Mouse (Mus musculus) spleen, adult 2 months (tissue): ENCODE measurements around the gene Cdc42bpa. TPM values are rescaled to one million over a fixed set of nuclear protein-coding genes. Genes with fewer than 3 reads are reported as not detected.
"Not testable (repeated sequence)": the region's sequence is repeated elsewhere in the genome, so short reads cannot be mapped to it uniquely, and the experiment has no call there.

Experiments
- DNase-seq, 2 experiments: peaks; one replicate each; pipeline versions ENCODE4 v3.0.0 to v3.0.0-alpha.2; 2012 to 2021; ENCODE audit warnings: low spot score in 2 of 2, low read depth in 1 of 2
- H3K27ac ChIP-seq: fragments of 200-500 bp; 2 replicates; pipeline ENCODE4 v1.5.1; 2012; ENCODE audit warnings: low read length, inconsistent platforms; ENCODE audit not compliant: insufficient read depth
- H3K27me3 ChIP-seq: fragments of 200-500 bp; 2 replicates; pipeline ENCODE4 v1.6.1; 2012; ENCODE audit warnings: mild to moderate bottlenecking, moderate library complexity, low read length, inconsistent platforms; ENCODE audit not compliant: control insufficient read depth, insufficient read depth
- H3K36me3 ChIP-seq: fragments of 200-500 bp; 2 replicates; pipeline ENCODE4 v1.6.1; 2012; ENCODE audit warnings: mild to moderate bottlenecking, low read length, inconsistent platforms; ENCODE audit not compliant: control insufficient read depth, insufficient read depth
- H3K4me1 ChIP-seq: fragments of 200-500 bp; 2 replicates; pipeline ENCODE4 v1.6.1; 2011; ENCODE audit warnings: inconsistent platforms; ENCODE audit not compliant: control insufficient read depth, insufficient read depth, insufficient read length
- H3K4me3 ChIP-seq: fragments of 200-500 bp; 2 replicates; pipeline ENCODE4 v1.5.1; 2011; ENCODE audit warnings: mild to moderate bottlenecking, inconsistent platforms; ENCODE audit not compliant: insufficient read depth, insufficient read length; ENCODE audit errors: extremely low read depth
- CTCF ChIP-seq: fragments of 200-500 bp; IDR thresholded peaks from 2 replicates; pipeline ENCODE4 v1.5.1; 2011; ENCODE audit warnings: mild to moderate bottlenecking, inconsistent platforms; ENCODE audit not compliant: insufficient read depth, insufficient read length, insufficient replicate concordance; ENCODE audit errors: extremely low read depth
- POLR2A ChIP-seq: fragments of 200-500 bp; IDR thresholded peaks from 2 replicates; pipeline ENCODE4 v1.6.1; 2011; ENCODE audit warnings: low read depth, low read length, inconsistent platforms
- WGBS: fragments of 180-500 bp; shearing (Covaris S2); methylation state at CpG from one replicate; pipeline ENCODE4 v1.1.7; 2018; 5-methylcytosine and 5-hydroxymethylcytosine counted together
- polyA plus RNA-seq: library from polyadenylated mRNA; depleted of rRNA; stranded (reverse); fragments of >200 nt; gene quantifications from 2 replicates; pipeline ENCODE4 v1.2.3, GENCODE M21; 2012

Cdc42bpa gene
- polyA plus RNA-seq, 1 experiment, result 2.8 TPM

GRCm38 (mm10) chr1:180008057-180008456, 47.8 kb downstream of the Cdc42bpa start:
- H3K4me3 ChIP-seq, result no peak overlapping the region
- no peaks in the 10 kb centered on the region for H3K4me1 ChIP-seq
- no peak for TF ChIP-seq CTCF
- no peak for TF ChIP-seq POLR2A
- no peak for DNase-seq
- H3K36me3 ChIP-seq, result no peaks in the 10 kb centered on the region
- no peaks in the 10 kb centered on the region for H3K27me3 ChIP-seq
- no peak overlapping the region for H3K27ac ChIP-seq

- WGBS, result 95% methylated on average over 4 of the region's 4 CpGs
- no peak overlapping the region for H3K4me3 ChIP-seq
These were observed 53.2 kb downstream of the Cdc42bpa start for GRCm38 (mm10) chr1:180013479-180013878.

GRCm38 (mm10) chr1:180018218-180018617, 57.9 kb downstream of the Cdc42bpa start:
- Histone ChIP-seq H3K36me3 (no peaks in the 10 kb centered on the region), H3K27me3 (no peaks in the 10 kb centered on the region), H3K4me3 (no peak overlapping the region), H3K27ac (no peak overlapping the region), H3K4me1 (no peaks in the 10 kb centered on the region)
- 94% methylated on average over 2 of the region's 2 CpGs for WGBS
- no peak for DNase-seq
- TF ChIP-seq POLR2A (no peak), CTCF (no peak)

More at GRCm38 (mm10) chr1:180013479-180013878, 53.2 kb downstream of the Cdc42bpa start:
- H3K36me3 ChIP-seq, result no peaks in the 10 kb centered on the region
- TF ChIP-seq POLR2A (no peak), CTCF (no peak)
- H3K27ac ChIP-seq, result no peak overlapping the region
- H3K27me3 ChIP-seq, result no peaks in the 10 kb centered on the region
- DNase-seq, result no peak
- no peaks in the 10 kb centered on the region for H3K4me1 ChIP-seq

- 79% methylated on average over 11 of the region's 11 CpGs for WGBS
- DNase-seq, result no peak
- no peaks in the 10 kb centered on the region for H3K27me3 ChIP-seq
These were observed 61.4 kb downstream of the Cdc42bpa start for GRCm38 (mm10) chr1:180021463-180022296.

GRCm38 (mm10) chr1:180023512-180023911, 63.2 kb downstream of the Cdc42bpa start:
- Histone ChIP-seq H3K4me3 (no peak overlapping the region), H3K4me1 (no peaks in the 10 kb centered on the region), H3K27me3 (no peaks in the 10 kb centered on the region), H3K27ac (no peak overlapping the region), H3K36me3 (no peaks in the 10 kb centered on the region)
- TF ChIP-seq POLR2A (no peak), CTCF (no peak)
- WGBS, result 89% methylated on average over 5 of the region's 5 CpGs
- no peak for DNase-seq

More at GRCm38 (mm10) chr1:180021463-180022296, 61.4 kb downstream of the Cdc42bpa start:
- Histone ChIP-seq H3K4me3 (no peak overlapping the region), H3K4me1 (no peaks in the 10 kb centered on the region), H3K36me3 (no peaks in the 10 kb centered on the region), H3K27ac (no peak overlapping the region)
- TF ChIP-seq POLR2A, result no peak
- no peak for TF ChIP-seq CTCF

- H3K4me3 ChIP-seq, H3K4me1 ChIP-seq, DNase-seq, H3K27ac ChIP-seq, H3K36me3 ChIP-seq, H3K27me3 ChIP-seq: not testable (repeated sequence)
- WGBS, result 94% methylated on average over 5 of the region's 5 CpGs
These were observed 69.6 kb downstream of the Cdc42bpa start for GRCm38 (mm10) chr1:180029863-180030262.

- TF ChIP-seq CTCF (no peak), POLR2A (no peak)
- Histone ChIP-seq H3K4me1 (no peaks in the 10 kb centered on the region), H3K4me3 (no peak overlapping the region), H3K27me3 (no peaks in the 10 kb centered on the region), H3K27ac (no peak overlapping the region), H3K36me3 (no peaks in the 10 kb centered on the region)
- WGBS, result 90% methylated on average over 8 of the region's 8 CpGs
- no peak for DNase-seq
These were observed 70.5 kb downstream of the Cdc42bpa start for GRCm38 (mm10) chr1:180030631-180031365.
